In genomic region chr11:51761241-51761640, GRCm38 (mm10) we compare ENCODE assay signal across 31 mouse cellular contexts.
"Had no signal": no experiment of that assay in that cellular context is flagged by ENCODE, and none has a peak within 500 bp of the region (broad histone marks: within the 10 kb centered on the region; RNA-seq: fewer than 3 reads in every experiment).

No protein-coding gene starts in this region.

- H3K4me2 ChIP-seq: limb, embryonic 12.5 days; limb, embryonic 13.5 days; limb, embryonic 15.5 days; liver, embryonic 11.5 days; liver, embryonic 12.5 days; liver, embryonic 13.5 days; liver, embryonic 15.5 days; lung, embryonic 14.5 days; lung, embryonic 15.5 days; midbrain, embryonic 11.5 days; midbrain, embryonic 12.5 days; midbrain, embryonic 13.5 days; midbrain, embryonic 15.5 days; neural tube, embryonic 12.5 days; neural tube, embryonic 13.5 days had no signal

- H3K9me3 ChIP-seq: limb, embryonic 10.5 days; limb, embryonic 12.5 days; limb, embryonic 13.5 days; limb, embryonic 15.5 days; liver, embryonic 12.5 days; liver, embryonic 13.5 days; liver, embryonic 15.5 days; lung, embryonic 15.5 days; megakaryocyte, embryonic 14.5 days; midbrain, embryonic 10.5 days; midbrain, embryonic 12.5 days; midbrain, embryonic 13.5 days; midbrain, embryonic 15.5 days; neural tube, embryonic 12.5 days; neural tube, embryonic 13.5 days had no signal

- H3K27ac ChIP-seq: limb, embryonic 10.5 days; limb, embryonic 12.5 days; limb, embryonic 13.5 days; limb, embryonic 15.5 days; liver, embryonic 12.5 days; liver, embryonic 13.5 days; liver, embryonic 14.5 days; liver, embryonic 15.5 days; lung, embryonic 15.5 days; macrophage; midbrain, embryonic 10.5 days; midbrain, embryonic 12.5 days; midbrain, embryonic 13.5 days; midbrain, embryonic 15.5 days; neural tube, embryonic 12.5 days; neural tube, embryonic 13.5 days had no signal

- H3K4me3 ChIP-seq: limb, embryonic 10.5 days; limb, embryonic 12.5 days; limb, embryonic 13.5 days; limb, embryonic 15.5 days; liver, embryonic 12.5 days; liver, embryonic 13.5 days; liver, embryonic 15.5 days; lung, embryonic 15.5 days; megakaryocyte, embryonic 14.5 days; midbrain, embryonic 10.5 days; midbrain, embryonic 12.5 days; midbrain, embryonic 13.5 days; midbrain, embryonic 15.5 days; myocyte; neural tube, embryonic 12.5 days; neural tube, embryonic 13.5 days had no signal

- H3K27me3 ChIP-seq: neural tube, embryonic 12.5 days had no signal

- H3K9ac ChIP-seq: limb, embryonic 12.5 days; limb, embryonic 13.5 days; limb, embryonic 15.5 days; liver, embryonic 12.5 days; liver, embryonic 13.5 days; liver, embryonic 14.5 days; liver, embryonic 15.5 days; liver, postnatal 0 days; lung, embryonic 14.5 days; lung, embryonic 15.5 days; midbrain, embryonic 12.5 days; midbrain, embryonic 13.5 days; midbrain, embryonic 15.5 days; neural tube, embryonic 12.5 days; neural tube, embryonic 13.5 days had no signal

- ATAC-seq: liver, embryonic 12.5 days; liver, postnatal 0 days; lung, postnatal 0 days; midbrain, embryonic 13.5 days; midbrain, embryonic 15.5 days; midbrain, embryonic 16.5 days had no signal

- H3K36me3 ChIP-seq: limb, embryonic 10.5 days; limb, embryonic 12.5 days; limb, embryonic 13.5 days; limb, embryonic 15.5 days; liver, embryonic 12.5 days; liver, embryonic 13.5 days; liver, embryonic 15.5 days; lung, embryonic 15.5 days; midbrain, embryonic 12.5 days; midbrain, embryonic 13.5 days; midbrain, embryonic 15.5 days; neural tube, embryonic 12.5 days; neural tube, embryonic 13.5 days had no signal

- DNase-seq: left cerebral cortex, postnatal 4 days; liver, embryonic 13.5 days; liver, postnatal 0 days; lung, adult 18-20 months; lung, adult 2 months; lung, embryonic 14.5 days; lung, postnatal 10 days; lung, postnatal 14 days; lung, postnatal 36 days; lung, postnatal 4 days had no signal
